In genomic region chr2:161561502-161561901, GRCm38 (mm10) we compare ENCODE assay signal across 13 mouse cellular contexts.
DNase-seq lines count a peak whose midpoint lies in the region; ATAC-seq lines count a peak whose summit lies in the region.
"Had no signal": no experiment of that assay in that cellular context is flagged by ENCODE, and none has a peak within 500 bp of the region (broad histone marks: within the 10 kb centered on the region; RNA-seq: fewer than 3 reads in every experiment).

No protein-coding gene starts in this region.

- no peak overlapping the region for H3K4me2 ChIP-seq in midbrain, embryonic 11.5 days
- H3K4me2 ChIP-seq: hindbrain, embryonic 13.5 days; limb, embryonic 15.5 days had no signal

- no peaks in the 10 kb centered on the region for H3K9me3 ChIP-seq in midbrain, embryonic 11.5 days (ENCODE audit: control insufficient read depth, low read length)
- H3K9me3 ChIP-seq: hindbrain, embryonic 13.5 days; limb, embryonic 15.5 days had no signal

- intact Hi-C loops in heart, postnatal 10 days (cut with DNase I), result no loop called here

- no peak for ATAC-seq in midbrain, embryonic 11.5 days (ENCODE audit: low FRiP score)

- H3K9ac ChIP-seq in midbrain, embryonic 11.5 days (ENCODE audit: low read length), result no peak overlapping the region
- H3K9ac ChIP-seq: hindbrain, embryonic 13.5 days; limb, embryonic 15.5 days had no signal

- no peaks in the 10 kb centered on the region for H3K4me1 ChIP-seq in midbrain, embryonic 11.5 days (ENCODE audit: control insufficient read depth, insufficient read depth, low read length)
- H3K4me1 ChIP-seq: hindbrain, embryonic 13.5 days; limb, embryonic 15.5 days had no signal

- H3K27me3 ChIP-seq in midbrain, embryonic 11.5 days (ENCODE audit: control insufficient read depth, insufficient read depth, low read length), result no peaks in the 10 kb centered on the region
- H3K27me3 ChIP-seq: hindbrain, embryonic 13.5 days; limb, embryonic 15.5 days had no signal

- no peak overlapping the region for H3K27ac ChIP-seq in midbrain, embryonic 11.5 days (ENCODE audit: low read depth, low read length)
- H3K27ac ChIP-seq: hindbrain, embryonic 13.5 days; limb, embryonic 15.5 days had no signal

- 88% methylated on average over 2 of the region's 2 CpGs for WGBS in midbrain, embryonic 11.5 days

- peak; percentile 33 for DNase-seq in adrenal gland, adult 2 months
- DNase-seq in adrenal gland, adult 8-10 months, result no peak
- DNase-seq in lung, postnatal 36 days, result peak; percentile 14
- no peak for DNase-seq in lung, postnatal 4 days
- DNase-seq in heart, postnatal 10 days, result peak; percentile 33 to 45
- DNase-seq in right cerebral cortex, postnatal 25 days, result peak; percentile 32
- DNase-seq in midbrain, embryonic 11.5 days (ENCODE audit: low spot score, missing footprints), result no peak
- no peak for DNase-seq in MN1 (ENCODE audit: low spot score)
- DNase-seq: cerebellum, adult 9-11 months; kidney, postnatal 36 days; retina, postnatal 1 day had no signal

- no peak overlapping the region for H3K4me3 ChIP-seq in midbrain, embryonic 11.5 days (ENCODE audit: low read depth, low read length)
- H3K4me3 ChIP-seq: hindbrain, embryonic 13.5 days; limb, embryonic 15.5 days had no signal

- no peaks in the 10 kb centered on the region for H3K36me3 ChIP-seq in midbrain, embryonic 11.5 days (ENCODE audit: control insufficient read depth, insufficient read depth, low read length)
- H3K36me3 ChIP-seq: hindbrain, embryonic 13.5 days; limb, embryonic 15.5 days had no signal

Comparison
In these comparisons a context has a peak if more than half of its experiments do, and no peak if none do; other contexts are left out.
1. DNase-seq: peak in adrenal gland, adult 2 months (single experiment), lung, postnatal 36 days (single experiment), heart, postnatal 10 days (2 of 2) and right cerebral cortex, postnatal 25 days (single experiment); none in adrenal gland, adult 8-10 months (single experiment), lung, postnatal 4 days (0 of 2), midbrain, embryonic 11.5 days (single experiment) and MN1 (single experiment).